Mouse (Mus musculus) frontal cortex, postnatal 10 days (tissue): Measurements from ENCODE around the gene Adk.
"Not testable (repeated sequence)": the region's sequence is repeated elsewhere in the genome, so short reads cannot be mapped to it uniquely, and the experiment has no call there.

Experiments used
- DNase-seq, 2 experiments: peaks; one replicate each; pipeline ENCODE4 v3.0.0; 2022; ENCODE audit warnings: low spot score in 2 of 2, mixed read lengths in 1 of 2

The Adk gene

DNA sequence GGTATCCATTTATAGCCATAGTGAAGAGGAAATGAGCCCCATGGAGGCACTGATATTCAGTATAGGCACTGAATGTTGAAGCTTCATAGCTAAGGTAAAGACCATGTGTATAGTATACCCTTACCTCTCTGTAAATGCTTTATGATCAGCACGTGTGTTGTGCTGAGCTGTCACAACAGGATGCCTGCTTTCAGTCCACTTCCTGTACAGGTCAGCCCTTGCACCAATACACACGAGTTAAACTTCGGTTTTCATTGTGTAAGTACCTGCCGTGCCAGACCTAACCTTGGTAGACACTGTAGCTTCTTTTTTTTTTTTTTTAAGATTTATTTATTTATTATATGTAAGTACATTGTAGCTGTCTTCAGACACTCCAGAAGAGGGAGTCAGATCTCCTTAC is 381.0 kb downstream of the Adk start:
- no peak for DNase-seq

- DNase-seq, result no peak
Observed at GRCm38 (mm10) chr14:21433995-21434394, 381.6 kb downstream of the Adk start.

- no peak for DNase-seq
Observed at GRCm38 (mm10) chr14:21434686-21435085, 382.3 kb downstream of the Adk start.

GRCm38 (mm10) chr14:21439785-21440184 is 387.4 kb downstream of the Adk start:
- no peak for DNase-seq

GRCm38 (mm10) chr14:21440526-21440925 is 388.2 kb downstream of the Adk start:
- no peak for DNase-seq

GRCm38 (mm10) chr14:21441772-21442533 is 389.6 kb downstream of the Adk start:
- DNase-seq, result no peak

DNA sequence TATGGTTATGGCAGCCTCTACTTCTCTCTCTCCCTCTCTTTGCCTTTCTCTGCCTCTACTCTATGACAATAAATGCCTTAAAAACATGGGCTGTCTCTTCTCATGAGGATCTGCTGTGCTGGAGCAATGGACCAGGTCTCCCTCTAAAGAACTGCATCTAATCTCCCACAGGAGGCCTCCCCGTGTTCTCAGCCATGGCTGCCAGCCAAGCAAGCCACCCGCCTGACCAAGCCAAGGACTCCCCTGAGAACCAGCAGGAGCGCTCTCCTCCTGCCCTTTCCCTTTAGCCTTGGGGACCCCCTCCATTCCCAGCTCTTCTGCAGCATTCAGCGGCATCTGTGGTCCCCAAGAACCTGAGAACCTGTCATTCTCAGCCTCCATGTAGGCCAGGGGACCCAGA is 400.2 kb downstream of the Adk start:
- no peak for DNase-seq

DNA sequence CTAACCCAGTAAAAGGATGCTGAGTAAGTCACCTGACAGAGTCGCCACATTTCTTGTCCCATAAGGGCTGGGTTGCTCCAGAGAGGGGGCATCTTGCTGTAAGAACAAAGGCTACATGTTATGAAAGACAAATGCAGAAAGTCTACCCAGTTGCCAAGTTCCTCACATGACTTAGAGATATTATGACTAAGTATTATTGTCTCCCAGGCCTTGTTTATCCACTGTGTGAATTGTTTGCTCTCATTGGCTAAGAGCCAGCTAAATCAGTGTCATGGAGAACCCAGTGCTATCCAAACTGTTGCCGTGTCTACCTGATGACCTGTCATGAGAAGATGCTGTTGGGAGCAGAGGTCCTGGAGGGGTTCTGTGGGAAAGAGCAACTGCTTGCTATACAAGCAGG is 401.5 kb downstream of the Adk start:
- no peak for DNase-seq

DNA sequence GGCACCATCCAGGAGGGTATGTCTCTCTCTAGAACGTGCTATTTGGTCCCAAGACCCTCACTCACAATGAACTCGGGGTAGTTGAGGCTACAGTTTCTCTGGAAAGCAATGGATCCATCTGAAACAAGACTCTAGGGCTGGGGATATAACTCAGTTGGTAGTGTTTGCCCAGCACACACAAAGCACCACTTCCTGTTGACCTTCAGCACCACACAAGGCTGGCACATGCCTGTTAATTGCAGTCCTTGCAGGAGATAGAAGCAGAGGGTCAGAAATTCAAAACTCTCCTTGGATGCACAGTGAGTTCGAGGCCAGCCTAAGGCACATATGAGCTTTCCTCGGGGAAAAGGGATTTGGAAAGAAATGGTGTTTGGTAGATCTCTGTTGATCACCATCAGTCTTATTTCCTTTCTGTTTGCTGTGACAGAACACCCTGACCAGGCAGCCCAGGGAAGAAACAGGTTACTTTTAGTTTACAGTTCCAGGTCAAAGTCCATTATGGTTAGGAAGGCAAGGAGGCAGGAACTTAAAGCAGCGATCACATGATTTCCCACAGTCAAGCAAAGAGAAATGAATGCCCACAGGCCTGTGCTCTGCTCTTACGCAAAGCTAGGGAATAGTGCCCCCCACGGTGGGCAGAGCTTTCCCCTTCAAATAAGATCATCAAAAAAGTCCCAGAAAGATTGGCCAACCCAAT is 403.4 kb downstream of the Adk start:
- no peak for DNase-seq

GRCm38 (mm10) chr14:21456526-21456925 is 404.2 kb downstream of the Adk start:
- no peak for DNase-seq

GRCm38 (mm10) chr14:21457876-21458275 is 405.5 kb downstream of the Adk start:
- no peak for DNase-seq

DNA sequence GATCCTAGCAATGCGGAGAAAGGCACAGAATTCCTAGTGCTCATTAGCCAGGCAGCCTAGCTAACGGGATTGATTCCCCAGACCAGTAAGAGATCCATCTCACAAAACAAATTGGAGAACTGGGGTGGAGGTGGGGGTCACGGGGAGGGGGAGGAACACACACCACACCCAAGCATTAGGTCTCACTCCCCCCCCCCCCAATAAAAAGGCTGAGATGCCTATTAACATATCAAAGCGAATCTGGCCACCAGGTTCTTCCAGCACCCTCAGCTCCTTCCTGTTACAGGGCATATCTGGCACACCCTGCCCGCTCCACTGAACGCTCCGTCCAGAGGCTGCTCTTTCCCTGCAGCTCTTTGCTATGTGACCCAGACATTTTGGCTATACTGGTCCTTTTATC is 406.3 kb downstream of the Adk start:
- DNase-seq, result no peak

DNA sequence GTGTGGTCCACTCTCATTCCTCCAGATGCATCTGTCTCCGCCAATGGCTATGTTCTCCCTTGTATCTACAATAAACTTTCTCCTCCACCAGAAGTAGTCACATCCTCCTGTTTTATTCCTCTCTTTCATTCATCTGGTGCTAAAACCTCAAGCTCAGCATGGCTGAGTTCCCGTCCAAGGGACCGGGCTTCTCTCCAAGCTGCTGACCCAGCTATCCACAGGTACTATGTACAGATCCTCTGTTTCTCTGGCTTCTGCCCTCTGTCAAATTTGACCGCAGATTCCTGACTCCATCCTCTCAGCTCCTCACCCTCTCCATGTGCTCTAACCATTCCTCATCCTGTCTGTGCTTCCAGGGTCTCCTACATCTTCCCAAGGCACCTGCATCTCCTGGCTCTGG is 406.8 kb downstream of the Adk start:
- no peak for DNase-seq

- DNase-seq, result no peak
Observed at GRCm38 (mm10) chr14:21462398-21462797, 410.0 kb downstream of the Adk start.

DNA sequence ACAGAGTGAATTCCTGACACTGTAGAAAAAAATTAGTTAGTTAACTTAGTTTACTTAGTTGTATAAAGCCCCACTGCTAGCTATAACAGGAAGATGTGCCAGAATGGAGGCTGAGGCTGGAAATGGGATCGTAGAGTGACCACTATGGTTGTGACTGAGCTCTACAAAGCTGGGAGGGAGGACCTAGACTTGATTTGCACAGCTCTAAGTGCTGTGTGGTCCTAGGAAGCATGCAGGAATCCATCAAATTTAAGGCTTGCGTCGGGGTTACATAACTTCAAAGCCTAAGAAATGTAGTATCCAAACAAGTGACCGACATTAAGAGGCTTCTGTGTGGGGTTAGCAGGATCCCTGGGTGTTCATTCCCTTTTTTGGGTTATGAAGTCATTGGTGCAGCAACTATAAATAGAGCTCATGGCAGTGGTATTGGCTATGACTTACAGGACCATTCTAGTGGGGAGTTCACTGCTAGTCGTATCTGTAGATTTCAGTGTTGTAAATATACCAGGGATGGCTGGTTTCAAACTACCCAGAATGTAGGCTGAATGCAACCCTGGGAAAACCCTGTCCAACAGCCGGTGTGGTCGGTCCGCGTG is 410.8 kb downstream of the Adk start:
- DNase-seq, result no peak

DNA sequence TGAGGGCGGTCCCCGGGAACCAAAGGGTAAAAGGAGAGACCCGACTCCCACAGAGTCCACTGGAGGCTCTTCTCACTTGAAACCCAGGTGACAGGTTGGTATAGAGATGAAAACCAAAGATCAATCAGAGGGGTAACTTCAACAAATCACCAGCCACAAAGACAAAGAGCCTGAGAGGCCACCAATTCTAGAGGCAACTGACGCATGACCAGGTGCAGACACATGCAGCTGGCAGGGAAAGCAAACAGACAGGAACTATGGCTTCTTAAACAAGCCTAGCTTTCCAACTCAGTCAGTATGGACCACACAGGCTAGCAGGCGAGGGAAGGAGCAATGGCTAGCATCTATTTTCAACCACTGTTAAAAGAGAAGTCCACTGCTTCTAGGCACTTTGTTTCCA is 418.0 kb downstream of the Adk start:
- DNase-seq, result no peak

- DNase-seq, result no peak
Observed at GRCm38 (mm10) chr14:21471975-21472374, 419.6 kb downstream of the Adk start.

DNA sequence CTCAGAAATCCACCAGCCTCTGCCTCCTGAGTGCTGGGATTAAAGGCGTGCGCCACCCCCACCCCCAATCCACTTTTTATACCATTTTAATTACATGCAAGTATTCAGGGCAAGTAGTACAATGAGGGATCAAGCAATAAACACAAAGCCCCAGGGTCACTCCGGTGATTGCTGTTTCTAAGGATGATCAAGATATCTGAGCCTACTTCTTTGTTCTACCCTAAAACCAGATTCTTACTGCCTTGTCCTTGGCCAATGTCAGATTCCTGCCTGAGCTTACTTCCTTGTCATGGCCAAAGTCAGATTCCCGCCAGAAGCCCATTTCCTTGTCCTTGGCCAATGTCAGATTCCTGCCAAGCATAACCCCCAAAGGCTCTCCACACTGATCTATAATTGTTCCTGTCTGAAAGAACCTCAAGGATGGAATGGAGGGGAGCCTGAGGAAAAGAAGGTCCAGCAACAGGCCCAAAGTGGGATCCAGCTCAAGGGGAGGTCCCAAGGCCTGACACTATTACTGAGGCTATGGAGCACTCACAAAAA is 422.3 kb downstream of the Adk start:
- not testable (repeated sequence) for DNase-seq

GRCm38 (mm10) chr14:21477181-21477580 is 424.8 kb downstream of the Adk start:
- no peak for DNase-seq

GRCm38 (mm10) chr14:21479566-21479965 is 427.2 kb downstream of the Adk start:
- no peak for DNase-seq

GRCm38 (mm10) chr14:21480191-21480590 is 427.8 kb downstream of the Adk start:
- no peak for DNase-seq

GRCm38 (mm10) chr14:21481231-21481630 is 428.9 kb downstream of the Adk start, which contains the start of gene Kat6b:
Kat6b (plus strand) TSS chr14:21481434.
- DNase-seq, result no peak

GRCm38 (mm10) chr14:21484199-21484598 is 431.8 kb downstream of the Adk start:
- DNase-seq, result no peak
